Mouse (Mus musculus): ENCODE results near the gene Prrg4.
"Not testable (repeated sequence)": the region's sequence is repeated elsewhere in the genome, so short reads cannot be mapped to it uniquely, and the experiment has no call there.

Prrg4 gene

GRCm38 (mm10) chr2:104841736-104842135 is 7.9 kb downstream of the Prrg4 start:
- no peak for DNase-seq (ENCODE audit: low spot score in 2 of 2)

- DNase-seq (ENCODE audit: low spot score in 2 of 2): no peak
Measured at GRCm38 (mm10) chr2:104840974-104841373, 8.7 kb downstream of the Prrg4 start.

GRCm38 (mm10) chr2:104832486-104832885 is 17.2 kb downstream of the Prrg4 start:
- DNase-seq (ENCODE audit: low spot score in 2 of 2): no peak

- no peak for DNase-seq (ENCODE audit: low spot score in 2 of 2)
Measured at GRCm38 (mm10) chr2:104826191-104826590, 23.5 kb downstream of the Prrg4 start.

- not testable (repeated sequence) for DNase-seq (ENCODE audit: low spot score in 2 of 2)
Measured at GRCm38 (mm10) chr2:104818763-104819162, 30.9 kb downstream of the Prrg4 start.

GRCm38 (mm10) chr2:104817555-104818330 is 31.9 kb downstream of the Prrg4 start:
- DNase-seq (ENCODE audit: low spot score in 2 of 2): no peak

GRCm38 (mm10) chr2:104816866-104817439 is 32.7 kb downstream of the Prrg4 start:
- DNase-seq (ENCODE audit: low spot score in 2 of 2): peak; percentile 83 to 87

- peak in 1 of 2 experiments; percentile 6 for DNase-seq (ENCODE audit: low spot score in 2 of 2)
Measured at GRCm38 (mm10) chr2:104816371-104816827, 33.3 kb downstream of the Prrg4 start, which contains the start of gene Qser1. Gene Qser1 (minus strand): TSS chr2:104816760.

GRCm38 (mm10) chr2:104815561-104816370 is 33.9 kb downstream of the Prrg4 start:
- peak in 1 of 2 experiments; percentile 41 for DNase-seq (ENCODE audit: low spot score in 2 of 2)

GRCm38 (mm10) chr2:104814181-104814951 is 35.3 kb downstream of the Prrg4 start:
- DNase-seq (ENCODE audit: low spot score in 2 of 2): no peak

- no peak for DNase-seq (ENCODE audit: low spot score in 2 of 2)
Measured at GRCm38 (mm10) chr2:104805435-104805834, 44.2 kb downstream of the Prrg4 start.

All from frontal cortex, postnatal 10 days (tissue).